Mouse (Mus musculus): ENCODE results near the gene 1110059E24Rik. TPM values are rescaled to one million over a fixed set of nuclear protein-coding genes. Genes with fewer than 3 reads are reported as not detected.

1110059E24Rik gene
- not detected in 2 replicates for polyA plus RNA-seq (2012; ENCODE audit: insufficient read depth, insufficient read length, low replicate concordance, missing spikeins)

DNA sequence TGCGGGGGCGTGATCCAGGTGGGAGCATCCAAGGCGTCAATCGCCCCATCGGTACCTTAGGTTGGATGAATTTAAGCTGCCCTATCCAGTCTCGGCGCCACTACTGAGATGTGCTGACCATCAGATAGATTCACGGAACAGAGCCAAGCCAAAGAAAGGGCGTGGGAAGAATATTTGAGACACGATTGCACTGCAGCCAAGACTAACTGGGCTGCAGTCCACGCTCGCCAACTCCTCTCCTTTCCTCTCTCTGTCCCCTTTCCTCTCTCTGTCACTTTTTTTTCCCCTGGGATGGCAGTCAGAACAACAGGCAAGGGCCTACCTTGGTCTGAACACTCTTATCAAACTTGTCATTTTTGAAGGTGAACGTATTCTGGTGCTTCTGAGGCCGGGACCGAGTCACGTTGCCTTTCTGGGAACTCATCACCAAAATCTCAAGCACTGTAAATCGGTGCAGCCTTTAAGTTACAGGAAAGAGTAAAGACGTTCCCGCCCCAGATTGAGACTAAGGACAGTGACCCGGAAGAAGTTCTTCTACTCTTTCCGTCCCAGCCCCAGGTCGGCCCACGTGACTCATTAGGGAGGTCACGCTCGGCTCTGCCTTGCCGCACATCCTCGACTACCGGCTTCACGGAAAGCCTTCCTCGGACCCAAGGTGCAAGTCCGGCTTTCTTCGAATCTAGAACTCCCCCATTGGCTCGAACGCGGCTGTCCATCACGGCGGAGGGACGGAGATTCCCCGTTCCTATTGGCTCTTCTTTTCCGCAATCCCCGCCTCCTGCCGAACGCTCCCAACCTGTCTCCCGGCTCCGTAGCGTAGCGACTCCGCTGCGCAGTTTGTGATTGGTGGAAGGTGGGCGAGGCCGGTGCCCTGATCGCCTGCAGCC, at the start of gene 1110059E24Rik:
TSS of gene 1110059E24Rik (minus strand) at position 692 of the 887 bp plus-strand sequence.
- TF ChIP-seq POLR2A (IDR thresholded peaks at IDR 0.05; ENCODE audit: insufficient read depth, low read depth, low read length) = peak; percentile 39; the same call in 1 of the 2 replicates
- no peak for TF ChIP-seq CTCF (IDR thresholded peaks at IDR 0.05; ENCODE audit: insufficient read depth, low read depth, low read length)

DNA sequence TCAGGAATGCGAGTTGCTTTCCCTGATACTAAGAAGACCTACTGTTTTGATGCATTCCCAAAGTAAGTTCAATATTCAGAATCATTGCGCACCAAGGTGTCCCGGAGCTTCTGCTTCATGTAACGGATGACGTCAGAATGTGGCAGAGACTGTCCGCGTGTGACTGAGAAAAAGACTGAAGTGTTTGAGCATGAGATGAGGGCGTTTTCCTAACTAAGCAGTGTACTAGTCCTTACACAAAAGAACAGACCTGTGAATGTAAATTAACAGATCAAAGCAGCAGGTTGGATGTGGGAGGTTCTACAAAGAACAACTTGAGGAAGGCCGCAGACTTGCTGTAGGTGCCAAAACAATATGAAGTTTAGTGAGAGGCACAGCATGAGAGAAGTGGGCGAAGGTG, 28.2 kb upstream of the 1110059E24Rik start:
- 89% methylated on average over 10 of the region's 10 CpGs for WGBS
- Histone ChIP-seq H3K4me1 (ENCODE audit: control insufficient read depth, insufficient read depth, low read length) (no peaks in the 10 kb centered on the region), H3K4me3 (ENCODE audit: insufficient read depth, low read depth, low read length) (no peak overlapping the region), H3K27ac (ENCODE audit: insufficient read depth, low read depth, low read length) (no peak overlapping the region)
- no peak for TF ChIP-seq POLR2A (IDR thresholded peaks at IDR 0.05; ENCODE audit: insufficient read depth, low read depth, low read length)
- no peak for TF ChIP-seq CTCF (IDR thresholded peaks at IDR 0.05; ENCODE audit: insufficient read depth, low read depth, low read length)

More for the DNA sequence above, at the start of gene 1110059E24Rik:
- 5% methylated on average over 52 of the region's 52 CpGs for WGBS
- peak within 1 kb of the TSS; percentile 84 for H3K27ac ChIP-seq (ENCODE audit: insufficient read depth, low read depth, low read length)
- H3K4me3 ChIP-seq (ENCODE audit: insufficient read depth, low read depth, low read length) = peak within 1 kb of the TSS; percentile 77
- H3K4me1 ChIP-seq (ENCODE audit: control insufficient read depth, insufficient read depth, low read length) = peaks cover 5% of the 10 kb centered on the region

DNA sequence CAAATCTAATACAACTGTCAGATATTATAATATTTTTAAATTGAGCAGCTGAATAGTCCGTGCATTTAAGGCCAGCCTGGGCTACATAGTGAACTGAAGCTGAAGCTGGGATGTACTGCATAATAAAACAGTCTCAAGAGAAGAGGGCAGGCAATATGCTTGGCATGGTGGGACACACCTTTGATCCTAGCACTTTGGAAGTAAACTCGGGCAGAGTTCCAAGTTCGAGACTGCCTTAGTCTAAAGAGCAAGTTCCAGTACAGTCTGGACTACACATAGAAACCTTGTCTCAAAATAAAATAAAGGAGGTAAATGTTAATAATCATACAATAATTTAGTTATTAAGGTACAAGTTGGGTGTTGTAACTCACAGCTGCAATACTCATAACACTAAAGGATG, 27.3 kb upstream of the 1110059E24Rik start:
- Histone ChIP-seq H3K4me1 (ENCODE audit: control insufficient read depth, insufficient read depth, low read length) (no peaks in the 10 kb centered on the region), H3K27ac (ENCODE audit: insufficient read depth, low read depth, low read length) (no peak overlapping the region), H3K4me3 (ENCODE audit: insufficient read depth, low read depth, low read length) (no peak overlapping the region)
- TF ChIP-seq CTCF (IDR thresholded peaks at IDR 0.05; ENCODE audit: insufficient read depth, low read depth, low read length) (no peak), POLR2A (IDR thresholded peaks at IDR 0.05; ENCODE audit: insufficient read depth, low read depth, low read length) (no peak)
- 95% methylated on average over 3 of the region's 3 CpGs for WGBS

DNA sequence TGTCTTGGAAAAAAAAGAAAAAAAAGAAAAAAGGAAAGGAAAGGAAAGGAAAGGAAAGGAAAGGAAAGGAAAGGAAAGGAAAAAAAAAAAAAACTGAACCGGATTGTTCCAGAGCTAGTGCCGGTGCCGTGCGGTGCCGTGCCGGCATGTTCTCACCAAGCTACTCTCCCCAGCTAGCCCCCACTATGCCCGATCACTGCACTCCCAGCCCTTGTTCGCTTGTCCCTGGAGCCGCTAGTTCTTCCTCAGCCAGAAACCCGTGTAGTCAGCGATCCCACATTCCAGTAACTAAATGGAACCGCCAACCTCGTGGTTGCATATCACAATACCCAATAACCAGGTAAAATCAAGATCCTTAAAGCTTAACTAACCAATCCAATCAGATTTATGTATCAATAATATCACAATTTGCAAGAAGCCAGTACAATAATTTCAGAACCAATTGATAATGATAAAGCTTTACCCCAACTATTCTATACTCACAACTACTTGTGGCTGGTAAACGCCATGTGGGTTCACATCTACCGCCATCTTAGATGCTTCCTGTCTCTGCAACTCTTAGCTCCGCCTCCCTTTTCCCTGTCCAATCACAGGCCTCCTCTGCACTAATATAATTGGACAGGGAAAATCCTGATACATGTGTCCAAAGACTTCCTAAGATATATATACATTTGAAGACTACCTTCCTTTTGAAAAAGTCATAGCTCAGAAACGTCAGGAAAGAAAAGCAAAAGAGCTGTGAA, 21.7 kb upstream of the 1110059E24Rik start:
- Histone ChIP-seq H3K4me1 (ENCODE audit: control insufficient read depth, insufficient read depth, low read length) (no peaks in the 10 kb centered on the region), H3K4me3 (ENCODE audit: insufficient read depth, low read depth, low read length) (no peak overlapping the region), H3K27ac (ENCODE audit: insufficient read depth, low read depth, low read length) (no peak overlapping the region)
- TF ChIP-seq POLR2A (IDR thresholded peaks at IDR 0.05; ENCODE audit: insufficient read depth, low read depth, low read length) (no peak), CTCF (IDR thresholded peaks at IDR 0.05; ENCODE audit: insufficient read depth, low read depth, low read length) (no peak)
- WGBS = 96% methylated on average over 17 of the region's 17 CpGs

DNA sequence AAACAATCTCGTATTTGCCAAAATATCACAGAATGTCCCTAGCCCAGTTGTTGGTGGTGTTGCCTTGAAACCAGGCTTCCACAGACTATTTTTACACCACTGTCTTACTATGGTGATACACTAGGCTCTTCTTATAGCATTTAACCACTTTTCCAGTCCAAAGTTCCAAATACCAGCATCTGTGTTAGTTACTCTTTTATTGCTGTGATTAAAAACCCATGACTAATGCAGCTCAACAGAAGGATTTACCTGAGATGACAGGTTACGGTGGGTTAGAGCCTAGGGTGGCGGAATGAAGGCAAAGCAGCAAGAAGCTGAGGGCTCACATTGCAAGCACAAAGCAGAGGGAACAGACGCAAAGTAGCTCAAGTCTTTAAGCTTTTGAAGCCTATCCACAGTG, 16.9 kb upstream of the 1110059E24Rik start:
- TF ChIP-seq CTCF (IDR thresholded peaks at IDR 0.05; ENCODE audit: insufficient read depth, low read depth, low read length) = no peak
- no peak for TF ChIP-seq POLR2A (IDR thresholded peaks at IDR 0.05; ENCODE audit: insufficient read depth, low read depth, low read length)
- Histone ChIP-seq H3K4me3 (ENCODE audit: insufficient read depth, low read depth, low read length) (no peak overlapping the region), H3K27ac (ENCODE audit: insufficient read depth, low read depth, low read length) (no peak overlapping the region), H3K4me1 (ENCODE audit: control insufficient read depth, insufficient read depth, low read length) (0 out of 2 replicates have a peak, but pooled peaks cover 3% of the 10 kb centered on the region)
- 93% methylated on average over 4 of the region's 4 CpGs for WGBS

DNA sequence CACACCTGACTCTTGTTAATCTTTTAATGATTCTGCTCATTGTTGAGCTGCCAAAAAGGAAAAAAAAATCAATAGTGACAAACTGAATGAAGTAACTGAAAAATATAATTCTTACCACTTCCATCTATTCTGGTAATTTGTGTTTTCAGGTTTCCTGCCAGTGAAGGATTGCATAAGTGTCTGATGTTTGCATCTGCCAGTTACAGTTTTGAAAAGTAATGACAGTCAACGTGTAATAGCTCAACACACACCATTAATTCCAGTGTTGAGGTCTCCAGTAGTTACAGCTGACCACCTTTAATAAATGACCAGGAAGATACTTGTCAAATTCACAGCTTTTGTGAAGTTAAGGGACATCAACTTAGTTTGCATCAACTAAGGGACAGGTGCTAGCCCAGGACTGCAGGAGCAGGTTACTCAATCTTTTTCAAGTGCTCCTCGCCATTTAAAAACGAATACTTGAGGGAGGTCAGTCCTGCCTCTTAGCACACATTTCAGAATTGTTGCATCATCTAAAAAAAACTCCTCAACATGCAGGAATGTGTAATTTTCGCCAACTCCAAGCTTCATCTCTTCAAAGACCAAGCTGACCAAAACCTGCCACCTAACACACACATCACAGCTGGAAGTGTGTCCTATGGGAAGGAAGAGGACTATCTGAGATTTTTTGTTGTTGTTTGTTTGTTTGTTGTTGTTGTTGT, 11.1 kb upstream of the 1110059E24Rik start:
- no peak overlapping the region for H3K27ac ChIP-seq (ENCODE audit: insufficient read depth, low read depth, low read length)
- WGBS = 76% methylated on average over 4 of the region's 4 CpGs

DNA sequence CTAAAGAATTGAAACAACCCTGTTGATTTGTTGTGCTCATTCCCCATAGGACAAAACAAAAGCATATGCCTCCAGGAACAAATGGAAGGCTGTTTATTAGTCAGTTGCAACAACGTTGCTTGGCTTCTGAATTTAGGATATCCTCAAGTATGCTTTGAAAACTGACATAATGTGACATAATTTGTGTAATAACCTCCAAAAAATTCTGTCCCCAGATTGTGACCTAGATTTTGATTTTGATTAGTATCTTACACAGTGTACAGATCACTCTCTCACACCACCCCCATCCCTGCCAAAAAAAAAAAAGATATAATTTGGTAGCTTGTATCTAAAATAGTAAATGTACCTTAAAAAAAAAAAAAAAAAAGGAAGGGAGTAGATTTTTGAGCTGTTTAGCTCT, 8.0 kb upstream of the 1110059E24Rik start:
- Histone ChIP-seq H3K4me3 (ENCODE audit: insufficient read depth, low read depth, low read length) (no peak overlapping the region), H3K27ac (ENCODE audit: insufficient read depth, low read depth, low read length) (no peak overlapping the region), H3K4me1 (ENCODE audit: control insufficient read depth, insufficient read depth, low read length) (no peaks in the 10 kb centered on the region)
- TF ChIP-seq CTCF (IDR thresholded peaks at IDR 0.05; ENCODE audit: insufficient read depth, low read depth, low read length) = no peak
- no peak for TF ChIP-seq POLR2A (IDR thresholded peaks at IDR 0.05; ENCODE audit: insufficient read depth, low read depth, low read length)
- 57% methylated on average over 1 of the region's 1 CpGs for WGBS

More for the DNA sequence above, 11.1 kb upstream of the 1110059E24Rik start:
- Histone ChIP-seq H3K4me3 (ENCODE audit: insufficient read depth, low read depth, low read length) (no peak overlapping the region), H3K4me1 (ENCODE audit: control insufficient read depth, insufficient read depth, low read length) (0 out of 2 replicates have a peak, but pooled peaks cover 3% of the 10 kb centered on the region)
- no peak for TF ChIP-seq POLR2A (IDR thresholded peaks at IDR 0.05; ENCODE audit: insufficient read depth, low read depth, low read length)
- no peak for TF ChIP-seq CTCF (IDR thresholded peaks at IDR 0.05; ENCODE audit: insufficient read depth, low read depth, low read length)

DNA sequence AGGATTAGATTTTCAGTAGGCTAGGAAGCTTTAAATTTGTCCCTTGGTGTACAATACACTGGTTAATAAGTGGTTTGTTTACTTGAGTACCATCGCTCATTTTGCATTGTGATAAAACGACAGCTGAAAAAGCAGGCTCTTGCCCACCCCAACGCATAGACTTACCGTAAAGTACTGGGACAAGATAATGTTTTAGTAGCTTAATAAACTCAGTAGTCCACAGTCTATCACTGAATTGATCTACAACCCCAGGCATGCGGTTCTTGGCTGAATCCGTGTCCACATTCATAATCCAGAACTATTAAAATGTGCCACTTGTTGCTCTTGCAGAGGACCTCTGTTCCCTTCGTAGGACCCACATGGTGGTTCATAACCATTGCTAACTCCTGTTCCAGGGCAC, 2.0 kb upstream of the 1110059E24Rik start:
- H3K4me1 ChIP-seq (ENCODE audit: control insufficient read depth, insufficient read depth, low read length) = peaks cover 2% of the 10 kb centered on the region; the same call in 1 of the 2 replicates
- 9% methylated on average over 7 of the region's 7 CpGs for WGBS
- H3K27ac ChIP-seq (ENCODE audit: insufficient read depth, low read depth, low read length) = no peak overlapping the region
- no peak overlapping the region for H3K4me3 ChIP-seq (ENCODE audit: insufficient read depth, low read depth, low read length)
- TF ChIP-seq POLR2A (IDR thresholded peaks at IDR 0.05; ENCODE audit: insufficient read depth, low read depth, low read length) = no peak
